Mouse (Mus musculus) limb, embryonic 11.5 days (tissue): ENCODE measurements around the gene Ttc4. TPM values are rescaled to one million over a fixed set of nuclear protein-coding genes. Genes with fewer than 3 reads are reported as not detected.

Source experiments
- ATAC-seq: fragments of 200-750 bp; cut with Nextera tagmentation; 2 replicates; pipeline ENCODE4 v1.8.0; 2017; ENCODE audit warnings: low read depth; ENCODE audit not compliant: insufficient number of reproducible peaks, low FRiP score, low TSS enrichment
- DNase-seq: peaks from one replicate; pipeline ENCODE4 v3.0.0-alpha.2; 2015; ENCODE audit warnings: low spot score
- H3K27ac ChIP-seq: fragments of 300-500 bp; sonication (generic); replicated peaks from 2 replicates; pipeline ENCODE4 v1.5.1; 2014; ENCODE audit warnings: low read depth, mild to moderate bottlenecking, low read length
- H3K27me3 ChIP-seq: fragments of 300-500 bp; sonication (generic); 2 replicates; pipeline ENCODE4 v1.6.1; 2014; ENCODE audit warnings: mild to moderate bottlenecking, low read length, mixed read lengths; ENCODE audit not compliant: control insufficient read depth, insufficient read depth
- H3K36me3 ChIP-seq: fragments of 300-500 bp; sonication (generic); 2 replicates; pipeline ENCODE4 v1.6.1; 2014; ENCODE audit warnings: mild to moderate bottlenecking, low read length, moderate library complexity, mixed read lengths; ENCODE audit not compliant: control insufficient read depth, insufficient read depth
- H3K4me1 ChIP-seq: fragments of 300-500 bp; sonication (generic); 2 replicates; pipeline ENCODE4 v1.6.1; 2014; ENCODE audit warnings: low read length, mixed read lengths; ENCODE audit not compliant: control insufficient read depth, insufficient read depth
- H3K4me2 ChIP-seq: fragments of 300-500 bp; sonication (generic); 2 replicates; pipeline ENCODE4 v1.6.1; 2014; ENCODE audit warnings: low read depth, mild to moderate bottlenecking, moderate library complexity; ENCODE audit not compliant: severe bottlenecking
- H3K4me3 ChIP-seq: fragments of 300-500 bp; sonication (generic); 2 replicates; pipeline ENCODE4 v1.5.1; 2014; ENCODE audit warnings: low read depth, low read length
- H3K9ac ChIP-seq: fragments of 300-500 bp; sonication (generic); 2 replicates; pipeline ENCODE4 v1.6.1; 2014; ENCODE audit warnings: mild to moderate bottlenecking, low read length
- H3K9me3 ChIP-seq: fragments of 300-500 bp; sonication (generic); 2 replicates; pipeline ENCODE4 v1.6.1; 2016; ENCODE audit warnings: low read length; ENCODE audit not compliant: control insufficient read depth
- WGBS: fragments of 180-500 bp; shearing (Covaris S2); extraction: QIAGEN DNeasy Blood & Tissue Kit; methylation state at CpG from one replicate; pipeline ENCODE4 v1.1.7; 2014; 5-methylcytosine and 5-hydroxymethylcytosine counted together
- polyA plus RNA-seq: library from polyadenylated mRNA; unstranded; fragments of >200 nt; fragmentation: Nextera tagmentation; extraction: Ambion mirVana; gene quantifications from 2 replicates; pipeline ENCODE4 v1.2.1, GENCODE M21; 2014

The Ttc4 gene
- 101 and 111 TPM in 2 replicates for polyA plus RNA-seq

DNA sequence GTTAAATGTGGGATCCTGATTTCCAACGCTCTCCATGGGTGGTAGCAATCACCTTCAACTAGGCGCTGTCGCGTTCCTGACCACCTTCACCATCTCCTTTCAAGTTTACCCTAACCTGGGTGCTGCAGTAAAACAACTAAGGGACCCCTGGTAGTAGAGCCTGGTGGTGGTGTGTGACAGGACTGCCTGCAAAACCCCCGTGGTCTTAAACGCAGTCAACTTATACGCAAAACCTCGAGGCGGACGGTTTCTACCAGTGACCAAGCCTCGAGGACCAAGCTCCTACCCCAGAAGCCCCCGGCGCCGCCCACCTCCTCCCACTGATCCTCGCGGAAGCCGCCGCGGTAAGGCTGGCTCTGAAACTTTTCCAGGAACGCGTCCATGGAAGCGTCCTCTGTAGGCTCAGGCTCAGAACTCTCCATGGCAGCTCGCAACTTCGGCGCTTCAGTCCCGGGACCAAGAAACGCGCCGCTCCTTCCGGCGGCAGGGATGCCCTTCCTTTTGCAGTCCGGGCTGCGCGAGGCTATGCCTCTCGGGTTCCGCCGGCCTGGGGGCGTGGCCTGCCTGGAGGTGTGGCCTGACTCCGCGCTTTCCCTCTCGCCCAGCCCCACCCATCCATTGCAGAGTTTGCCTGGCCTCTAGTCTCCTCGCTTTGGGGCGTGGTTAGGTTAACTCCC is at the start of gene Ttc4:
Gene Ttc4 (minus strand): TSS at position 503 of the 677 bp plus-strand sequence.
- Histone ChIP-seq H3K4me3 (peak within 1 kb of the TSS; percentile 70), H3K9ac (peak within 1 kb of the TSS; percentile 72), H3K4me2 (peak within 1 kb of the TSS; percentile 73), H3K4me1 (peaks cover 3% of the 10 kb centered on the region; the same call in 1 of the 2 replicates), H3K27ac (no peak within 1 kb of the TSS), H3K9me3 (no peaks in the 10 kb centered on the region), H3K27me3 (no peaks in the 10 kb centered on the region), H3K36me3 (peaks cover 6% of the 10 kb centered on the region; the same call in 1 of the 2 replicates)
- DNase-seq = peak; percentile 97
- peak; percentile 97 for ATAC-seq
- under 1% methylated on average over 43 of the region's 43 CpGs for WGBS

DNA sequence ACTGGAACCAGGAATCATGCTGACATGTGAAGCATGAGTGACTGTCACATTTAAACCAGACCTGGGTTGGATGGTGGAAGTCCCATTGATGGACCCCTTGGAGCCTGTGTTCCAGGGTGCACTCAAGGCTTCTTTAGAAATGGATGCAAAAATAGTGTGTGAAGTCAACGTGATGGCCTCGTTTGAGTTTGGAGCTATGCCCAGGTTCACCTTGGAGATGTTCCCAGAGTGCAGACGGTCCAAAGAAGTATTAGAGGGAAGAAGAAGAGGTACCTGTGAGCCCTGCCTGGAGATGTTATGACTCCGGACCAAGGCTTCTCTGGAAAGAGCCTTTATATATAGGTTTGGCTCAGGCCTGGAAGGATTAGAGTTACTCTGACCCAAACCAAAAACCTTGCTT is 41.9 kb upstream of the Ttc4 start:
- DNase-seq (no peak), ATAC-seq (no peak)
- Histone ChIP-seq H3K4me1 (no peaks in the 10 kb centered on the region), H3K4me2 (no peak overlapping the region), H3K27me3 (no peaks in the 10 kb centered on the region), H3K4me3 (no peak overlapping the region), H3K9ac (no peak overlapping the region), H3K27ac (no peak overlapping the region), H3K9me3 (no peaks in the 10 kb centered on the region), H3K36me3 (no peaks in the 10 kb centered on the region)
- WGBS = 93% methylated on average over 4 of the region's 4 CpGs

GRCm38 (mm10) chr4:106713622-106714021 is 34.9 kb upstream of the Ttc4 start:
- H3K27ac ChIP-seq = no peak overlapping the region
- no peaks in the 10 kb centered on the region for H3K36me3 ChIP-seq
- H3K4me1 ChIP-seq = no peaks in the 10 kb centered on the region
- H3K4me3 ChIP-seq = no peak overlapping the region
- H3K27me3 ChIP-seq = no peaks in the 10 kb centered on the region
- H3K9me3 ChIP-seq = no peaks in the 10 kb centered on the region
- H3K4me2 ChIP-seq = no peak overlapping the region
- no peak for ATAC-seq
- WGBS = 92% methylated on average over 6 of the region's 6 CpGs
- no peak overlapping the region for H3K9ac ChIP-seq
- DNase-seq = no peak

DNA sequence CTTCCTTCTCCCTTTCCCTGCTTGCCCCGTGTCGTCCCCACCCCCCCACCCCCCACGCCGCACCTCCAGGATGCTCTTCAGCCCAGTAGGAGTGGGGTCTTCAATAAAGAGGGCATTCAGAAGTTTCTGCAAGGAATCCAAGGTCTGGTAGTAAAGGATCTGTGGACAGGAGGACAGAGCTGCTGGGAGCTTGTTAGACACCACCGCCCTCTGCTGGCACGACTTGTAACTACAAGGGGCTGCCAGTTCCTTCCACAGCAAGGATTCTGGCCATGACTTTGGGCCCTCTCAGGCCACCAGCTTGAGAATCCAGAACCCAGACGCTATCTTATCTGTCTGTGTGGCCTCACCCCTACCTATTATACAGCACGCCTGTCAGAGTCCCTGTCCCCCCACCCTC is 29.7 kb upstream of the Ttc4 start:
- Histone ChIP-seq H3K27me3 (no peaks in the 10 kb centered on the region), H3K27ac (no peak overlapping the region), H3K9ac (no peak overlapping the region), H3K4me3 (no peak overlapping the region), H3K9me3 (no peaks in the 10 kb centered on the region), H3K4me1 (no peaks in the 10 kb centered on the region), H3K4me2 (no peak overlapping the region), H3K36me3 (no peaks in the 10 kb centered on the region)
- ATAC-seq = peak; percentile 33; the same call in 1 of the 2 replicates
- WGBS = 6% methylated on average over 8 of the region's 8 CpGs
- peak; percentile 92 for DNase-seq

DNA sequence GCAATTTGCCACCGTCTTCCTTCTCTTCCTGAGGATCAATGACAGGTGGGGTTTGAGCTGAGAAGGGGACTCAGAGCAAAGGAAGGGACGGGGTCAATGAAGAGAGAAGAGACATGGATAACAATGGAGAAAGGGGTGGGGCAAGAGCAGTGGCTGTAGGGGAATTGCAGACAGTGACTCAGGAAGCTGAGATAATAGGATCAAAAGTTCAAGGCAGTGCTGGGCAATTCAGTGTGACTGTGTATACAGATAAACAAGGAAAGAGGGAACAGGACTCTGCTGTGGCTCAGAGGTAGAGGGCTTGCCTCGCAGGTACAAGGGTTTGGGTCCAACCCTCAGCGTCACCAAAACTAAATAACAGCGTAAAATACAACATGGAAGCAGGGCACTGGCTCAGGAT is 29.2 kb upstream of the Ttc4 start:
- Histone ChIP-seq H3K9me3 (no peaks in the 10 kb centered on the region), H3K4me3 (no peak overlapping the region), H3K27ac (no peak overlapping the region), H3K4me2 (no peak overlapping the region), H3K36me3 (no peaks in the 10 kb centered on the region), H3K4me1 (no peaks in the 10 kb centered on the region), H3K9ac (no peak overlapping the region), H3K27me3 (no peaks in the 10 kb centered on the region)
- ATAC-seq = no peak
- 38% methylated on average over 5 of the region's 5 CpGs for WGBS
- DNase-seq = no peak

- no peaks in the 10 kb centered on the region for H3K9me3 ChIP-seq
- WGBS = 67% methylated on average over 8 of the region's 8 CpGs
- H3K27ac ChIP-seq = no peak overlapping the region
- no peak overlapping the region for H3K4me2 ChIP-seq
- DNase-seq (no peak), ATAC-seq (no peak)
- H3K36me3 ChIP-seq = no peaks in the 10 kb centered on the region
- H3K4me1 ChIP-seq = peaks cover 5% of the 10 kb centered on the region
- no peak overlapping the region for H3K9ac ChIP-seq
- H3K4me3 ChIP-seq = no peak overlapping the region
- no peaks in the 10 kb centered on the region for H3K27me3 ChIP-seq
Measured at GRCm38 (mm10) chr4:106705096-106705665, 26.4 kb upstream of the Ttc4 start.

DNA sequence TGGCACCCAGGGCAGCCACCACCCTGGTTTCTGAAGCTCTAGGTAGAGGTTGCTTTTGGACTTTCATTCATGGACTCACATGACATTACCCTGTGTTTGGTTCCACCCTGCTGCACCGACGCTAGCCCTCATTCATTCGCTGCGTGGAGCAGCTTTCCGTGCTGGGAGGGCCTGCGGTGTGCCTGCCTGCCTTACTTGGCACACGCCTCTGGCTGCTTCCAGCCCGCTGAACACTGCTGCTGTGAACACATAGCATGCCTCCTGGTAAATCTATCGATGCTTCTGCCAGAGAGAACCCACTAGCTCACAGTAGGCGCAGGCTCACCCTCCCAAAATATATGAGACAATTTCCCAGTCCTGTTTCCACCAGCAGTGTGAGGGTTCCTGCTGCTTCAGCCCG is 25.7 kb upstream of the Ttc4 start:
- no peak overlapping the region for H3K4me2 ChIP-seq
- no peaks in the 10 kb centered on the region for H3K36me3 ChIP-seq
- no peak overlapping the region for H3K4me3 ChIP-seq
- ATAC-seq (no peak), DNase-seq (no peak)
- no peaks in the 10 kb centered on the region for H3K9me3 ChIP-seq
- peaks cover 7% of the 10 kb centered on the region for H3K4me1 ChIP-seq
- WGBS = 79% methylated on average over 11 of the region's 11 CpGs
- H3K27ac ChIP-seq = no peak overlapping the region
- no peak overlapping the region; the same call in 1 of the 2 replicates for H3K9ac ChIP-seq
- H3K27me3 ChIP-seq = no peaks in the 10 kb centered on the region

DNA sequence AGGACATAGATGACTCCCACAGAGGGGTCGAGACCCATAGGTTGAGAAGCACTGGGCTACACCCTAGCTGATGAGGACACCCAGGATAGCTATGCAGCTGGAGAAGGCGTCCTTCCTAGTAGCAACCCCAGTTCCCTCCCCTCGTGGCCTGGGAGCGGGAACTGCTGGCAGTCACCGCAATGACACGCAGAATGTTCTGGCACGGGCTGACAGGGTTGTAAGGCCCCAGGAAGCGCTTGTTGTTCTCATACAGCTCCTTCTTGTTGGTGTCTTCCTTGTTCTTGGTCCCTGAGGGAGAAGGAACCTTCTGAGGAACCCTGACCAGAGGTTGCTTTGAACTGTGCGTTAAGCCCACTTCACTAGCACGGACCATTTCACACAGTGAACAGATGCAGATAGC is 25.2 kb upstream of the Ttc4 start:
- Histone ChIP-seq H3K4me1 (peaks cover 7% of the 10 kb centered on the region), H3K4me3 (no peak overlapping the region), H3K36me3 (no peaks in the 10 kb centered on the region), H3K4me2 (no peak overlapping the region), H3K9me3 (no peaks in the 10 kb centered on the region), H3K9ac (no peak overlapping the region; the same call in 1 of the 2 replicates), H3K27me3 (no peaks in the 10 kb centered on the region), H3K27ac (no peak overlapping the region)
- DNase-seq = no peak
- no peak for ATAC-seq
- 79% methylated on average over 10 of the region's 10 CpGs for WGBS
